Mouse (Mus musculus) cerebellum, adult 18-20 months (tissue): Measurements from ENCODE around the gene Mical3.

Source experiments
- DNase-seq, 2 experiments: peaks; one replicate each; pipeline ENCODE4 v3.0.0; 2021

Gene Mical3

GRCm38 (mm10) chr6:121004959-121005358 lies 125.8 kb downstream of the Mical3 start:
- DNase-seq: peak; percentile 85 to 89

- no peak for DNase-seq
Measured at GRCm38 (mm10) chr6:121002952-121003351, 127.8 kb downstream of the Mical3 start.

GRCm38 (mm10) chr6:120999860-121000526 lies 130.8 kb downstream of the Mical3 start:
- DNase-seq: no peak

- DNase-seq: no peak
Measured at GRCm38 (mm10) chr6:120999087-120999486, 131.7 kb downstream of the Mical3 start.

GRCm38 (mm10) chr6:120996607-120997006 lies 134.2 kb downstream of the Mical3 start:
- peak in 1 of 2 experiments; percentile 34 for DNase-seq

- no peak for DNase-seq
Measured at GRCm38 (mm10) chr6:120995541-120995940, 135.3 kb downstream of the Mical3 start.

- no peak for DNase-seq
Measured at GRCm38 (mm10) chr6:120991857-120992256, 138.9 kb downstream of the Mical3 start.

- peak; percentile 55 to 60 for DNase-seq
Measured at GRCm38 (mm10) chr6:120987571-120988084, 143.2 kb downstream of the Mical3 start.

- no peak for DNase-seq
Measured at GRCm38 (mm10) chr6:120987164-120987563, 143.6 kb downstream of the Mical3 start.

GRCm38 (mm10) chr6:120986172-120986571 lies 144.6 kb downstream of the Mical3 start:
- no peak for DNase-seq

- no peak for DNase-seq
Measured at GRCm38 (mm10) chr6:120982314-120982713, 148.5 kb downstream of the Mical3 start.

- DNase-seq: no peak
Measured at GRCm38 (mm10) chr6:120981537-120981936, 149.3 kb downstream of the Mical3 start.

- DNase-seq: no peak
Measured at GRCm38 (mm10) chr6:120978019-120978621, 152.7 kb downstream of the Mical3 start.

- no peak for DNase-seq
Measured at GRCm38 (mm10) chr6:120976991-120977390, 153.8 kb downstream of the Mical3 start.

GRCm38 (mm10) chr6:120976097-120976496 lies 154.7 kb downstream of the Mical3 start:
- no peak for DNase-seq

GRCm38 (mm10) chr6:120971797-120972590 lies 158.8 kb downstream of the Mical3 start:
- DNase-seq: peak; percentile 86 to 93

- no peak for DNase-seq
Measured at GRCm38 (mm10) chr6:120970939-120971796, 159.6 kb downstream of the Mical3 start.

GRCm38 (mm10) chr6:120965814-120966213 lies 165.0 kb downstream of the Mical3 start:
- DNase-seq: no peak

GRCm38 (mm10) chr6:120964179-120964578 lies 166.6 kb downstream of the Mical3 start:
- DNase-seq: peak in 1 of 2 experiments; percentile 37

- no peak for DNase-seq
Measured at GRCm38 (mm10) chr6:120960338-120961030, 170.3 kb downstream of the Mical3 start.

GRCm38 (mm10) chr6:120957331-120957730 lies 173.5 kb downstream of the Mical3 start:
- DNase-seq: no peak
